Comparison of ENCODE assay signal across 16 mouse cellular contexts in the genomic region with DNA sequence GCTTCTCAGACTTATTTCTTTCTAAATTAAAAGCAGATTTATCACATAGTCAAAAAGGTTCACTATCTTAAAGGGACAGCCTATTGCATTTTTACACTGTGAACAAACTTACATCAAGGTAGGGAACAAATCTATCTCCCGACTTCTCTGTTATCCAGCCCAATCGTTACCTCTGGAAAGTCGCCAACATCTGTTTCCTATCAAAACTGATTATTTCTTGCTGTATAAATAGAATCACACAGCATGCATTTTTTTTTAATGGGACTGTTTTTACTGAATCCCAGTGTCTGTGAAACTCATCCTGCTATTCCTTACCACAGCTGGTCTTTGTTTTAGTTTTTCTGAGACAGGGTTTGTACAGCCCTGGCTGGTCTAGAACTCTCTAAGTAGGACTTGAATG. TPM values are rescaled to one million over a fixed set of nuclear protein-coding genes. Genes with fewer than 3 reads are reported as not detected.
"Had no signal": no experiment of that assay in that cellular context is flagged by ENCODE, and none has a peak within 500 bp of the region (broad histone marks: within the 10 kb centered on the region; RNA-seq: fewer than 3 reads in every experiment).

No protein-coding gene starts in this region.

- DNase-seq: kidney, adult 18-20 months; kidney, postnatal 25 days; layer of hippocampus, postnatal 36 days; lung, adult 18-20 months; lung, postnatal 4 days; retina, postnatal 1 day; right cerebral cortex, postnatal 4 days; spleen, adult 18-20 months; thymus, adult 2 months; thymus, postnatal 25 days had no signal

- ATAC-seq: lung, postnatal 0 days; midbrain, embryonic 16.5 days had no signal

- H3K4me1 ChIP-seq: neural tube, embryonic 13.5 days had no signal

- H3K9ac ChIP-seq: liver, embryonic 14.5 days; neural tube, embryonic 13.5 days had no signal

- H3K9me3 ChIP-seq: neural tube, embryonic 13.5 days had no signal

- H3K4me2 ChIP-seq: midbrain, embryonic 11.5 days; neural tube, embryonic 13.5 days had no signal

- H3K36me3 ChIP-seq: neural tube, embryonic 13.5 days had no signal

- H3K27ac ChIP-seq: liver, embryonic 14.5 days; neural tube, embryonic 13.5 days had no signal

- H3K27me3 ChIP-seq: neural tube, embryonic 13.5 days had no signal

- H3K4me3 ChIP-seq: neural tube, embryonic 13.5 days had no signal

RNA-seq across cellular contexts. Expression of a gene that starts 19.7 kb away (rescaled TPM):
- total RNA-seq: megakaryocyte, adult 5-6 weeks had no signal
